Mouse (Mus musculus): ENCODE data around the gene Pla1a. TPM values are rescaled to one million over a fixed set of nuclear protein-coding genes. Genes with fewer than 3 reads are reported as not detected.
A peak's percentile ranks its signal among the peaks of the same experiment; 100 is the strongest.

Gene Pla1a
- total RNA-seq, 4 experiments from 2014 or later = 2.5 to 4.7 (median 3.6) TPM

DNA sequence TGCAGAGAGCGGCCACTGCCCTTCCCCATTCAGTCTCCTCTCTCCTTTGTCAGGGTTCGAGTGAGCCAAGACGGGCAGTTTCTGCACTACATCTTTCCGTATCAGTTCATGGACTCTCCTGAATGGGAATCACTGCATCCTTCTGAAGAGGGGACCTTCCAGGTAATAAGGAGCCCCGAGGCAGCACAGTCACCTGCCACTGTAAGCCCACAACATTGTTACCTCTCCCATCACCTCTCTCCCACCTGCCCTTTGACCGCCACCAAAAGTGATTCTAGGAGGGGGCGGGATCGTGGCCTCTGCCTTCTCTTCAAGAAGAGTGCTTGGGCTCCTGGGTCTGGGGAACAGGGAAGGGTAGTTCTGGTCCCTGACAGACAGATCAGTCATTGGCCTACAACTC lies 63.5 kb downstream of the Pla1a start:
- no peak for DNase-seq (ENCODE audit: low spot score in 2 of 2)

DNA sequence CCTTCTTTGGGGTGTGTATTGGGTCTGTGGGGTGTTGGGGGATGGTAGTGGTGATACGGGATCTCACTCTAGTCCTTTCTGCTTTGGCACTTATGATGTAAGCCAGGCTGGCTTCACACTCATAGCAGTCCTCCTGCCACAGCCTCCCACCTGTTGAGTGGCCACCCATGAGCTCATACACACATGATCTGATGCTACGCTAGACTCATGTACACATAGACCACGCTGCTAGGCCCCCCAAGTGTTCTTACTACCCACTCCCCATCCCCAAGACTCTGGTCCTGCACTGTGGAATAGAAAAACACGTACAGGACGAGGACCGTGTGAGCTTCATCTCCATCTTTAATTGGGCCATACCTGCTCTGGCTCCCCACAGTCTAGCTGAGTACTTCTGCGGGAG lies 63.9 kb downstream of the Pla1a start:
- DNase-seq (ENCODE audit: low spot score in 2 of 2) = no peak

DNA sequence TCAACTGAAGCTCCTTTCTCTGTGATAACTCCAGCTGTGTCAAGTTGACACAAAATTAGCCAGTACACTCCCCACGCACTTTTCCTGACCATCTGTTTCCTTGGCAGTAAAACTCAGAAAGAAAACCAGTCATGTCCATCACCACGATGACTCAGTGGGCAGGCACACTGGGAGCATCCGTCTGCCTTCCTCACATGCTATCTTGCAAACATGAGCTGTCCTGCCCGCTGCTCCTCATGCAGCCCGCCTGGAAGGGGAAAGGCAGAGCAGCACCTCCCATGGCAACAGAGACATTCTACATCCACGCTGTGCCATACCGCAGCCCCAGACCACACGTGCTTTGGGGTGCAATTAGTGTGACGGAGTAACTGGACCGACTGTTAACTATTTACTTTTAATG lies 64.6 kb downstream of the Pla1a start:
- DNase-seq (ENCODE audit: low spot score in 2 of 2) = no peak

DNA sequence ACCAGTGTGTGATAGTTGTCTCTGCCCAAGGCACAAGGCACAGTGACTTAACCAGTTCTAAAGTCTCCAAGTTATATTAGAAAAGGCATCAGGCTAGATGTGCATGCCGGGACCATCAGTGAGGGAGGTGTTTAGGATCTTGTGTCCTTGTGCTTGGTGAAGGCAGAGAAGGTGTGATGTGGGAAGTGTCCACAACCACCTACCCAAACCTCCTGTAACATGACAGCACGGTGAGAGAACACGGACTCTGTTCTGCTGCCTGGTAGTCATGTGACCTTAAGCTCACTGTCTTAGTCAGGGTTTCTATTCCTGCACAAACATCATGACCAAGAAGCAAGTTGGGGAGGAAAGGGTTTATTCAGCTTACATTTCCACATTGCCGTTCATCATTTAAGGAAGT lies 66.7 kb downstream of the Pla1a start:
- DNase-seq (ENCODE audit: low spot score in 2 of 2) = no peak

DNA sequence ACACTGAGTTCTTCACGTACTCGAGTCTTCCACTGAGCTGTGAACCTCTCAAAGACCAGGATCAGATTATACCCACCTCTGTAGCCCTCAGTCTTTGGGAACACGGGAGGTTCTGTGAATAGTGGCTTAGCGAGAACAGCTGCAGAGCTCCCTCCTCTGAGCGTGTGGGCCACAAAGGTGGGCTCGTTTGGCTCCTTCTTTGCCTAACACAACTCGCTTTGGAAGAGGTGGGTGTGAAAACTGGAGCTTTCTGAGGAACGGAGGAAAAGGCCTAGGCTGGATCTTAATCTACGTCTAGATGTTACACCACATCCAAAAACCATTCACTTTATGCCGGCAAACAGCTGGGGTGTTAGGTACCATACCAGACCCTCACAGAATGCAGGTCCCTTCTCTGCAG lies 67.6 kb downstream of the Pla1a start:
- DNase-seq (ENCODE audit: low spot score in 2 of 2) = no peak

DNA sequence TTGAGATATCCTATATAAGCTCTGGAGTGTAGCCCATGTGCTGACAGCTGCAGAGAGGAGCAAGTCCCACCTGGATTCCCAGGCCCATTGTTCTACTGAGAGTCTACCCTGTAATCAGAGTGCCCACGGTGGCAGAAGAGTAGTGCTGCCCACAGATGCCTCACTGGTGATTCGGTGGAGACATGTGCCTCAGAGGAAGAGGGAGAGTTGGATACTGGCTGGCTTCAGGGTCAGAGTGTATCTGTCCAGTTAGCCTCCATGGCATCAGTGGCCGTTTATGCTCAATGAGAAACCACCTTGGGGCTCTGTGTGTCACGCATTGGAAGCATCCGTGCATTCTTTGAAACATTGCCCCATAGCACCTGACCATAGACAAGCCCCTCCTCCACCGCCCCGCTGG lies 69.3 kb downstream of the Pla1a start:
- no peak for DNase-seq (ENCODE audit: low spot score in 2 of 2)

DNA sequence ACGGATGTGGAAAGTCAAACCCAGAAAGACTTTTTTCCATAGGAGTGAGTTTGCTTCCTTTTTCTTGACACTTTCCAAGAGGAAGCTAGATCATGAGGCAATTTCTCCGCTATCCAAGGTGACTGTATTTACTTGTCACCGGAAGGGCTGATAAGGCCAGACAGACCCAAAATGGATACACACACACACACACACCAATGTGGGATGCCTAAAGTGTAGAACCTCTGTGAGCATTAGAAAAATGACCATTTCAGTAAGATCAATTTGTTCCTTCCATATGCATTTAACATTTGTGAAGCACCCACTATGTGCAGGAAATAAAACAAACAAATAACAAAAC lies 69.7 kb downstream of the Pla1a start:
- DNase-seq (ENCODE audit: low spot score in 2 of 2) = no peak

DNA sequence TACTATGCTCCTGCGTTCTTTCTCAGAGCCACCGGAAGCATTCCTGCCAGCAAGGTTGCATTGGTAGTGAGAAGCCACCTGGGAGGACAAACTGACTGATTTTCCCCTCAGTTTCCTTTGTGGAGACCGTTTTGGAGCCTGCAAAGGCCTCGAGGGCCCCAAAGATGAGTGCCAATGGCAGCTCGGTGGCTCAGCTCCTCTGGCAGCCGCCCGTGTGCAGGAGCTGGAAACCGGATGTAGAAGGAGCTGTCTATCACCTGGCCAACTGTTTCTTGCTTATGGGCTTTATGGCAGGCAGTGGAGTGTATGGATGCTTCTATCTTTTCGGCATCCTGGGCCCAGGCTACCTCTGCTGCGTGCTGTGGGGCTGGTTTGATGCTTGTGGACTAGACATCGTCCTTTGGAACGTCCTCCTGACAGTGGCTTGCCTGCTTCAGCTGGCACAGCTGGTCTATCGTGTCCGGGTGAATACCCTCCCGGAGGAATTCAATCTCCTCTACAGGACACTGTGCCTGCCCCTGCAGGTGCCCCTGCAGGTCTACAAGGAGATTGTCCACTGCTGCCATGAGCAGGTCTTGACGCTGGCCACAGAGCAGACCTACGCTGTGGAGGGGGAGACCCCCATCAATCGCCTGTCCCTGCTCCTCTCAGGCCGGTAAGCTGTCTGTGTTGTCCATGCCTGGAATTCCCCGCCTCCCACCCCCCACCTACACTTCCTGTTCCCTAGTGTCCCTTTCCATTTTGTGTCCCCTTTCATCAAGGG lies 70.3 kb downstream of the Pla1a start:
- no peak for DNase-seq (ENCODE audit: low spot score in 2 of 2)

DNA sequence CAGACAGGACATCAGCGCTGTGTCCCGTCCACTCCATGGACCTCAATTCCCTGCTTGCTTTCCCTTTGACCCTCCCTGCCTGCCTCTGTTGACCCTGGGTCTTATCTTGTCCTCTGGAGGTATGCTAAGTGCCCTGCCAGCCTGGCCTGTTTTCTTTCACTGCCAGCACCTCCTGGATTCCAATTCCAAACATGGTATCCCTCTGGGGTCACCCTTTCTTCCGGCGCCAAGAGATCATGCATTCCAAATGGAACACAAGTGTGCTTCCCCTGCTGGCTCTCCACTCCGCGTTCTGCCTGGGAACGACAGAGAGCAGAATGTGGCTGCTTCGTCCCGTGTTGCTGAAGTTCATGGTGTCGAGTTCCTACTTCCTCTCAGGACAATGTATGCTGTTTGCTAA lies 71.0 kb downstream of the Pla1a start, which contains the start of gene Popdc2:
TSS of gene Popdc2 (plus strand) at position 277 of the 400 bp plus-strand sequence.
- DNase-seq (ENCODE audit: low spot score in 2 of 2) = peak; percentile 59 to 60

DNA sequence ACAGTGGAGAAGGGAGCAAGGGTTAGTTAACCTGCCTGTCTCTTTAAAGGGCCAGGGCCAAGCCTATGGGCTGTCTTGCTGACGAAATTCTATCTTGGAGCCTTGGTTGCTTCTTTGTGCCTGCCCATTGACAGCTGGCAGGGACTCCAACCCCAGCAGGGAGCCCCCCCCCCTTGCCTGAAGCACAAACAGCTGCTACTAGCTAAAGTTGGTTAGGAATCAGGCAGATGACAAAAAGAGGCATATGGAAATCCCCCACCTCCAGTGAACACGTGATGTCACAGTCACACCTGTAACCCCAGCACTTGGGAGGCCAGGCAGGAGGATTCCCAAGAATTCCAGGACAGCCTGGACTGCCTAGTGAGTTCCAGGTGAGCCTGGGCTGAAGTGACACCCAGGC lies 72.6 kb downstream of the Pla1a start:
- no peak for DNase-seq (ENCODE audit: low spot score in 2 of 2)

DNA sequence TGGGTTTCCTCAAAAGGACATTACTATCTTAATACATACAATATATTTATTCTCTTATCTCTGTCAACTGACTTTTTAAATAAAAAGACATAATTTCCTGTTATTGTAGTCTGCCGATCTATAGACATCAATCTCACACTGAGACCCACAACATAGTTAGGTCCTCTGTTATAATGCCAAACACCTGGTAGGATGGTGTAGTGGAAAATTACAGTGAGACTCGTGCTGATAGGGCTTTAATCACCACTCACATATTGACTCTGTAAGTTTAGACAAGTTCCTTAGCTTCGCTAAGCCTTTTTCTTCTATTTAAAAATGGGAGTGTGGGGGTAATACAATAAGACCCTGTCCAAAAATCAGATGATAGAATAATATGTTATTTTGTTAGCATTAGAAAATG lies 73.1 kb downstream of the Pla1a start:
- no peak for DNase-seq (ENCODE audit: low spot score in 2 of 2)

DNA sequence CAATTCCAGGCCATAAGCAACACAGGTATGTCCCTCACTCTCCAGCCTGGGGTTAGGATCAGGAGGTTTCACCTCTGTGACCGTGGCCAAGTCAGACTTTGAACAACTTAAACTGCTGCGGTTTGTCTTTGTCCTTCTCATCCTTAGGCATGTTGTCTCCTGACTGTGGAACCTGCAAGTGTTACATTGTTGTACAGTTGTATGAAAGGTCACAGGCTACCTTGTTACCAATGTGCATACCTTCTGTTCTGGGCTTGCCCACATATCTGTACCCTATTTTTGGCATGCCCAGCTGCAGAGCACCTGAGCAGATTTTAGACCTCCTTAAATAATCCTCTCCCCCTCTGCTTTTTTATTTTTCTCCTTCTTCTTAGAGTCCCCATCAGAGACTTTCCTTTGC lies 73.7 kb downstream of the Pla1a start:
- DNase-seq (ENCODE audit: low spot score in 2 of 2) = no peak

DNA sequence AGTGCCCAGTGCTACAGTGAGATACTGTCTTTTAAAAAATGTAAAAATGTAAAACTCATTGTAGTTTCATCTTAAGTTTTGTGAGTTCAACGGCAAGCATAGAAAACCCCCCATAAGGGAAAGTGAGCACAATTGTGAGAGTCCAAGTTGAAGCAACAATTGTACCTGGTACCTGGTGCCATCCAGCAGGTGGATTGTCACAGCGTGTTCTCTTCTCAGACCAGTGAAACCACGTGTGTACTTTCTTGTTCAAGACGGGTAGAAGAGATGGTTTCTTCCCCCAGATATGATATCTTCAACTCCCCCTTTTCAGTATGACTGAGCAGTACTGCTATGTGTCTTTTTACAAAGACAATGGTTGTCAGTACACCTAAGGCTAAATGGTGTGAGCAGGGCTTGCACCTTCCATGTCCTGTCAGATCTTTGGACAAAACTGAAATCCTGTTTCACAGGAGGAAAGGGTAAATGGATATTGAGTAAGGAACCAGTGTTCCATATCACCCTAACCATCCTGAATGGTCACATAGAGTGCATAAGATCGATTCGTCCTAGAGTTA lies 74.6 kb downstream of the Pla1a start:
- no peak for DNase-seq (ENCODE audit: low spot score in 2 of 2)

DNA sequence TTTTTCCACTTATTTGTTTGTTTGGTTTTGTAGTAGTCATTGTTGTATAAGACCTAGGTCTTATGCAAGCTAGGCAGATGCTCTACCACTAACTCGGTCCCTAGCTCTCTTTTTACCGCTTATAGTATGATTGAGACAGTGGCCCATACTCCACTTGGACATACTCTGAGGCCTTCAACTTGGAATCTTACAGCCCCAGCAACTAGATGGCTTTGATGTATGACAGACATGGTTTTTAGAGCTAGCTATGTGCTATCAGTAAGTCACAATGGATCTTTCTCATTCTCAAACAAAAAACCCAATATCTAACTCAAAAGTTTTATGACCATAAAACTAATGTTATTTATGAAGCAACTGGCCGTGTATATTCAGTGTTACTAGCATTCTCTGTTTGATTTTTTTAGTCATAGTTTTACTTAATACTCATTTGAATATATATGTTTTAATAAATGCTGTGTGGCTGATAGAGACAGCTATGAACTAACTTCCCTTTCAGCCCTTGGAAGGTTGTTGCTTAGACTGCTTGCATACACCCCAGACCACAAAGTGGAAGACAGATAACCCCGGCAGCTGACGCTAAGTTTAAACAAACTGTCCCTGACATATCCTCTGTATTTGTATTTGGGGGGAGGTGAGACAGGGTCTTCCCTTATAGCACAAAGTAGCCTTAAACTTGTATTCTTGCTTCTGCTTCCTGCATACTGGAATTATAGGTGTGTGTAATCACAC lies 78.6 kb downstream of the Pla1a start:
- DNase-seq (ENCODE audit: low spot score in 2 of 2) = no peak

DNA sequence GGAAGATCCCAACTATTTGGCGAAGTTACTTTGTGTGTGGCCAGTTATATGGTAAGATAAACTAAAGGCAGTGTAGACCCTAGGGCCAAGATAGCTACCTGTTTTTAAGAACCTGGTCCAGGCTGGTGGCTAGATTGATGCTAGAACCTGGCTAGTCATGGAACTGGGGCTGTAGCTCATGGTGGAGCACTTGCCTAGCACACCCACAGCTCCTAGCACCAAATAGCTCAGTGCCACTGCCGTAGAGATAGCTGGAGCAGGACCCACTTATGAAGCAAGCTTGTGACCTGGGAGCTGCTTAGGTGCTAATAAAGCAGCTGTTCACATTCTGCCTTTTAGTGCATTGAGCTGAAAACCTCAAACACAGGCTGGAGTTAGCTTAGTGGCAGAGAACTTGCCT lies 79.3 kb downstream of the Pla1a start:
- DNase-seq (ENCODE audit: low spot score in 2 of 2) = no peak

DNA sequence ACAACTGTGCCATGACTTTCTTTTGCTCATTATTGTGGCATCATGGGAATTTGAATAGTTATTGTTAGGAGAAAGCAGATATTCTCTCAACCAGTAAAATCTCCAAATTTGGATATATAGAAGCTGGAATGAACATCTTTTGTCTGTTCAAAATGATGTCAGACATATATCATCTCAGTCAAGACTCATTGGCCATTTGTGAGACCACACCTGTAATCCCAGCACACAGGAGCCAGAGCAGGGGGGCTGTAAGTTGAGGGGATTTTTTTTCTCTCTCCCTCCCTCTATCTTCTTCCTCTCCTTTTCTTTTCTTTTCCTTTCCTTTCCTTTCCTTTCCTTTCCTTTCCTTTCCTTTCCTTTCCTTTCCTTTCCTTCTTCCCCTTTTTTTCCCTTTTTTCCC lies 80.1 kb downstream of the Pla1a start:
- DNase-seq (ENCODE audit: low spot score in 2 of 2) = no peak

DNA sequence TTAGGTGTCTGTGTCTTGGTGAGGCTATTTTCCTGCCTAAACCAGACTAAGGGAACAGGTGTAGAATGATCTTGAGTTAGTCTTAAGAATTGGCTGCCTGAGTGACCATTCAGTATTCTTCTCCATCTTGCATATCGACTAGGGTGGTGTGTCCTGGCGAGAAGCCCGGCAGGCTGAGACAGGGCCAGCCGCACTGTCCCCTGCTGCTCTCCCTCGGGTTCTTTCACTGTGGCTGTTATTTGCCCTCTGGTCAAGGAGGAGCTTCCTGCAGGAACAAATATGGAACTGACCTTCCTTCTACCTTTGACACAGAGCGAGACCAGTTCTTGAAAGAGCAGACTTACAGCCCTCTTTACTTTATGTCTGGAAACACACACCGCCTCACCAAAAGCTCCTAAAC lies 80.9 kb downstream of the Pla1a start:
- DNase-seq (ENCODE audit: low spot score in 2 of 2) = no peak

DNA sequence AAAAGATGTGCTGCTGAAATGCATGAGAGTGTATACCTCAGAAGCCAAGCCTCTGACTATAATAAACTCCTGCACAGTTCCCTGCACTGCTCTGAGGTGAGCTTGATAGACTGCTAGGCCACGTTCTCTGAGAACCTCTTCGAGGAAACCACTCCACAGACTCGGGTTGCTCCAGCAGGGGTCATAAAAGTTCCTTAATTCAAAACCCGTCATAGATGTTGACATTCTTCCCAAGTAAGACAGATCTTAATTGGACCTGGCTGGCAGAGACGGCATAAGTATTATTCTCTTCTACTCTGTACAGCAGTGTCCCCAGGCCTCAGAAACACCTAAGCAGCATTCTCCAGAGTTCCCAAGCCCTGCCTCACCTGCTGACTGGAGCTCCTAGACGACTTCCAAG lies 82.0 kb downstream of the Pla1a start:
- DNase-seq (ENCODE audit: low spot score in 2 of 2) = no peak

DNA sequence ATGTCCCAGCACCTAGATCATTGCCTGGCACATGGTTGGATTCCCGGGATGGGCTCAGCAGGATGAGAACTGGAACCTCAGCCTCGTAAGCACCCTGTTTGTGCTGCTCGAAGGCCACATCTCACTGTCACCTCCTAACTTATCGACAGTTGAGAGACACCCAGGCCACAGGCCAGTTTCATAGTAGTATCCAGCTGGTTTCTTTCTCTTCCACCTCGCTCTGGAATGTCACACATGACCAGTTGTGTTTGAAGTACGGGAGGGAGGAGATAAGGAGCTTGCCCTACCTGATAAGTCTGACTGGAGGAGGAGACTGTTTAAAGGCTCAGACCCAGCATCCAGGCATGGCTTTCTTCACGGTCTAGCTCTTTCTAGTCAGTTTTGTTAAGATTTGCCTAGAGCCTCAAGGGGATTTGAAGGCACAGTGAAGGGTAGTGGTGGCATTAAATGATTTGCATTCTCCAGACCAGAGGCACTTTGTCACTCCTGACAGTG lies 82.5 kb downstream of the Pla1a start:
- no peak for DNase-seq (ENCODE audit: low spot score in 2 of 2)

DNA sequence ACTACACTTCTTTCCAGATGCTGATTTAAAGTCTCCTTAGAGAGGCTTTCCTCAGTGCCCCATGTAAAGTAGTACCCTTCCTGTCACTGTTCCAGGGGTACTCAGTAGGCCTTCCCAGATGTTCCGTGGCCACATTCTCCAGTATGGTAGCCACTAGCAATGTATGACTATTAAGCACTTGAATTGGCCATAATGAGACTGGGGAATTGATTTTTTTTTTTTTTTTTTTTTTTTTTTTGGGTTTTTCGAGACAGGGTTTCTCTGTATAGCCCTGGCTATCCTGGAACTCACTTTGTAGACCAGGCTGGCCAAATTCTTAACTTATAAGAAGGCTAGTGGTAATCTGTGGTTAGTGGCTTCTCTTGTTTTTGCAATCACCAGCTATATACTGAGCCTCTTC lies 83.1 kb downstream of the Pla1a start:
- DNase-seq (ENCODE audit: low spot score in 2 of 2) = no peak

DNA sequence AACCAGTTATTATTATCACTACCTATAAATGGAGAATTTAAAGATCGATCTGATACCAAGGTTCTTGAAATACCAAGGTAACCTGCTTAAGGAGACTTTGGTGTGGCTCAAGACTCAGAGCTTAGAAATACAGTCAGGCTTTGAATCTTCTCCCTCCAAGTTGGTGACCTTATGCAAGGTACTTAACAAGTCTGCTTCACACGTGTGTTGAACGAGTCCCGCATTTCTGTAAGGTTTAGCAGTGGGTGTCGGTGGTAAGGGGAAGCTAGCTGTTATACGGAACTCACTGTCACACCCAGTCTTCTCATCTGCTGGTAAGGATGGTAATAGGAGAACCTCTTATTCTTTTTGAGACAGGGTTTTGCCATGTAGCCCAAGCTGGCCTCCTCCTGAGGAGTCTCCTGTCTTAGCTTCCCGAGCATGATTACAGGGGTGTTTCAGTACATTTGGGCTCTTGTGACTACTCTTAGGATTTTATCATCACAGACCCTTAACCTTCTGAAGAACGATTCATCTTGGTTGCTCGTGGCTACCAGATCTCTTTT lies 84.7 kb downstream of the Pla1a start:
- DNase-seq (ENCODE audit: low spot score in 2 of 2) = no peak

DNA sequence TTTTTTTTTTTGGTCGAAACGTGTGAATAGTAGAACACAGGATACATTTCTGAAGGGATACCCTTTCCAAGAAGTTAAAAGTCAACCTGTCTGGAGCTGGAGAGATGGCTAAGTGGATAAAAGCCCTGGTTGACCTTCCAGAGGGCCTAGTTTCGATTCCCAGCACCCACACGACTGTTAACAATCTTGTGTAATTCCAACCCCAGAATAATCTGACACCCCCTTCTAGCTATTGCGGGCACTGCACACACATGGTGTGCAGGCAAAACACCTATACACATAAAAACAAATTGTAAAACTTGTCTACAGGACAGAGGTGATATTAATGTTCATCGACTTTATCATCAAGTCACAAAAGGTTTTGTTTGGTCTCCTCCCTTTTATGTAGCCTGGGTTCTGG lies 85.4 kb downstream of the Pla1a start:
- DNase-seq (ENCODE audit: low spot score in 2 of 2) = no peak

Data from gastrocnemius, adult 8-10 months (tissue).